Mouse (Mus musculus) midbrain, postnatal 0 days (tissue): ENCODE measurements around the gene Aloxe3. TPM values are rescaled to one million over a fixed set of nuclear protein-coding genes. Genes with fewer than 3 reads are reported as not detected.

Experiments used
- ATAC-seq: fragments of 200-750 bp; cut with Nextera tagmentation; 2 replicates; pipeline ENCODE4 v1.8.0; 2017; ENCODE audit warnings: moderate number of reproducible peaks, mild to moderate bottlenecking, moderate TSS enrichment, moderate library complexity; ENCODE audit not compliant: low FRiP score
- DNase-seq: peaks from one replicate; pipeline ENCODE4 v3.0.0-alpha.2; 2015; ENCODE audit warnings: low spot score
- H3K27ac ChIP-seq: fragments of 300-500 bp; sonication (generic); 2 replicates; pipeline ENCODE4 v1.5.1; 2014; ENCODE audit warnings: low read depth, mild to moderate bottlenecking, low read length, mixed read lengths
- H3K27me3 ChIP-seq: fragments of 300-500 bp; sonication (generic); 2 replicates; pipeline ENCODE4 v1.6.1; 2014; ENCODE audit warnings: low read length, control low read depth, mixed read lengths; ENCODE audit not compliant: insufficient read depth
- H3K36me3 ChIP-seq: fragments of 300-500 bp; sonication (generic); 2 replicates; pipeline ENCODE4 v1.6.1; 2014; ENCODE audit warnings: low read length, control low read depth, mixed read lengths; ENCODE audit not compliant: insufficient read depth
- H3K4me1 ChIP-seq: fragments of 300-500 bp; sonication (generic); 2 replicates; pipeline ENCODE4 v1.6.1; 2014; ENCODE audit warnings: mild to moderate bottlenecking, control low read depth, antibody characterized with exemption, low read length, mixed read lengths; ENCODE audit not compliant: insufficient read depth
- H3K4me2 ChIP-seq: fragments of 300-500 bp; sonication (generic); 2 replicates; pipeline ENCODE4 v1.6.1; 2014; ENCODE audit warnings: low read depth, mild to moderate bottlenecking, low read length, mixed read lengths; ENCODE audit not compliant: poor library complexity, severe bottlenecking
- H3K4me3 ChIP-seq: fragments of 300-500 bp; sonication (generic); 2 replicates; pipeline ENCODE4 v1.5.1; 2014; ENCODE audit warnings: low read depth, mild to moderate bottlenecking, low read length, moderate library complexity
- H3K9ac ChIP-seq: fragments of 300-500 bp; sonication (generic); replicated peaks from 2 replicates; pipeline ENCODE4 v1.6.1; 2014; ENCODE audit warnings: mild to moderate bottlenecking, low read length, moderate library complexity, mixed read lengths; ENCODE audit not compliant: poor library complexity, severe bottlenecking
- H3K9me3 ChIP-seq: fragments of 300-500 bp; sonication (generic); 2 replicates; pipeline ENCODE4 v1.6.1; 2016; ENCODE audit warnings: low read length, control low read depth
- CTCF ChIP-seq: IDR thresholded peaks from 2 replicates; pipeline ENCODE4 v1.5.1; 2016; ENCODE audit warnings: antibody characterized with exemption, mild to moderate bottlenecking
- WGBS: fragments of 180-500 bp; shearing (Covaris S2); extraction: QIAGEN DNeasy Blood & Tissue Kit; methylation state at CpG from one replicate; pipeline ENCODE4 v1.1.7; 2014; 5-methylcytosine and 5-hydroxymethylcytosine counted together
- polyA plus RNA-seq: library from polyadenylated mRNA; unstranded; fragments of >200 nt; fragmentation: Nextera tagmentation; extraction: Ambion mirVana; gene quantifications from 2 replicates; pipeline ENCODE4 v1.2.1, GENCODE M21; 2015
- total RNA-seq: library from RNA; depleted of rRNA; stranded (reverse); fragments of >200 nt; gene quantifications from 2 replicates; pipeline ENCODE4 v1.2.3, GENCODE M21; 2014; rRNA removed

Aloxe3 gene
- total and polyA plus RNA-seq, 2 experiments from 2014 or later, result 16.3 to 17.8 TPM

DNA sequence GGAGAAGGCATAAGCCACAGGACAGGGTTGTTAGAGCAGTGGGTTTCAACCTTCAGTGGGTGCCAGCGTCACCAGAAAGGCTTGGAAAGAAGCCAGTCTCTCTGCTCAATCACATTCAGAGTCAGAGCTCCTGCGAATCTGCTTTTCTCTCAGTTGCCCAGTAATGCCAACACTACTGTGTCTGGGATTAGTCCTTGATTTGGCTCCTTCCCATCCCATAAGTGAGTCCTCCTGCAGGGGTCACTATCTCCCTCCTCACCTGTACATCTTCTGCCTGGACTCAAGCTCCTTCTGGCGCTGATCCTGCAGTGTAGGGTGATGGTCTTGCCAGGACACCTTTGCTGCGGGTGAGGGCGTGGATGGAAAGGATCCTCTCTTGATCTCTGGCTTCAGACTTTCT, 71.1 kb downstream of the Aloxe3 start:
- H3K4me1 ChIP-seq, result peaks cover 5% of the 10 kb centered on the region; the same call in 1 of the 2 replicates
- peak; percentile 67 for TF ChIP-seq CTCF
- H3K27me3 ChIP-seq, result peaks cover 12% of the 10 kb centered on the region; the same call in 1 of the 2 replicates
- ATAC-seq, result no peak
- H3K4me3 ChIP-seq, result peak overlapping the region; percentile 30
- H3K9me3 ChIP-seq, result no peaks in the 10 kb centered on the region
- no peaks in the 10 kb centered on the region for H3K36me3 ChIP-seq
- 12% methylated on average over 5 of the region's 5 CpGs for WGBS
- peak overlapping the region; percentile 61 for H3K4me2 ChIP-seq
- H3K9ac ChIP-seq, result peak overlapping the region; percentile 50; the same call in 1 of the 2 replicates
- DNase-seq, result peak; percentile 47
- H3K27ac ChIP-seq, result no peak overlapping the region

GRCm38 (mm10) chr11:69197194-69197593, 71.5 kb downstream of the Aloxe3 start:
- Histone ChIP-seq H3K9me3 (no peaks in the 10 kb centered on the region), H3K4me2 (peak overlapping the region; percentile 61), H3K36me3 (no peaks in the 10 kb centered on the region), H3K27ac (no peak overlapping the region), H3K4me3 (peak overlapping the region; percentile 30), H3K9ac (peak overlapping the region; percentile 50; the same call in 1 of the 2 replicates), H3K27me3 (peaks cover 12% of the 10 kb centered on the region; the same call in 1 of the 2 replicates), H3K4me1 (peaks cover 5% of the 10 kb centered on the region; the same call in 1 of the 2 replicates)
- 2% methylated on average over 13 of the region's 14 CpGs for WGBS
- TF ChIP-seq CTCF, result no peak
- ATAC-seq (no peak), DNase-seq (no peak)

DNA sequence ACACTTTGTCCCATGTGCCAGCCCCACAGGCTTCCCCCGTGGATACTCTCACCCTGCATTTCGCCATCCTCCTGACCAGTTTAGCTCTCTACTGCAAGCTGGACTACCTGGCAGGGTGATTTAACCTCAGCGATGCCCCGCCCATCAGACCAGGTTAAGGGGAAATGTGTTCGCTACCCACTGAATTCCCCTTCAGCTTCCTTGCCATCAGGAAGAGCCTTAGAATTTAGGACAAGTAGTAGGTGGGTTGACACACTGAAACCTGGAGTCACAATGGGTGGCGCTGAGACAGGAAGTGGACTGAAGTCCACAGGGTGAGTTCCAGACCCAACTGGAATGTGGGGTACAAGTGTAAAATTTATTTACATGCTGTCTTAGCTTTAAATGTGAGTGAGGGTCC, 72.0 kb downstream of the Aloxe3 start, which contains the start of gene Alox8:
Gene Alox8, minus strand, starts transcription at position 101 of the 400 bp plus-strand sequence.
- H3K27ac ChIP-seq, result no peak within 1 kb of the TSS
- H3K36me3 ChIP-seq, result no peaks in the 10 kb centered on the region
- H3K4me3 ChIP-seq, result peak within 1 kb of the TSS; percentile 30
- peaks cover 5% of the 10 kb centered on the region; the same call in 1 of the 2 replicates for H3K4me1 ChIP-seq
- ATAC-seq (no peak), DNase-seq (no peak)
- peaks cover 12% of the 10 kb centered on the region; the same call in 1 of the 2 replicates for H3K27me3 ChIP-seq
- 29% methylated on average over 6 of the region's 6 CpGs for WGBS
- peak within 1 kb of the TSS; percentile 61 for H3K4me2 ChIP-seq
- H3K9ac ChIP-seq, result peak within 1 kb of the TSS; percentile 50; the same call in 1 of the 2 replicates
- no peak for TF ChIP-seq CTCF
- no peaks in the 10 kb centered on the region for H3K9me3 ChIP-seq

Other genes with a start within 250 kb of the Aloxe3 start
- gene Rnf222, start 237.3 kb upstream of the Aloxe3 start, total RNA-seq, result 0.11 TPM in 1 of 2 replicates, not detected in the other
- gene Rnf222, start 237.3 kb upstream of the Aloxe3 start, polyA plus RNA-seq, result not detected in 2 replicates
- 1,124 and 1,179 TPM in 2 replicates for gene Rpl26, start 224.3 kb upstream of the Aloxe3 start, total RNA-seq
- 561 and 573 TPM in 2 replicates for gene Rpl26, start 224.3 kb upstream of the Aloxe3 start, polyA plus RNA-seq
- gene Odf4, start 198.8 kb upstream of the Aloxe3 start, total RNA-seq, result 1.5 and 4.3 TPM in 2 replicates
- gene Odf4, start 198.8 kb upstream of the Aloxe3 start, polyA plus RNA-seq, result 0.52 and 2.2 TPM in 2 replicates
- gene Arhgef15, start 168.4 kb upstream of the Aloxe3 start, total RNA-seq, result 23.3 and 50.8 TPM in 2 replicates
- gene Arhgef15, start 168.4 kb upstream of the Aloxe3 start, polyA plus RNA-seq, result 27.6 and 34.3 TPM in 2 replicates
- 0.93 and 1.4 TPM in 2 replicates for gene Slc25a35, start 157.8 kb upstream of the Aloxe3 start, total RNA-seq
- 1.5 and 2.0 TPM in 2 replicates for gene Slc25a35, start 157.8 kb upstream of the Aloxe3 start, polyA plus RNA-seq
- 12.0 and 25.0 TPM in 2 replicates for gene Rangrf, start 150.7 kb upstream of the Aloxe3 start, total RNA-seq
- gene Rangrf, start 150.7 kb upstream of the Aloxe3 start, polyA plus RNA-seq, result 18.9 and 20.2 TPM in 2 replicates
- gene Pfas, start 117.4 kb upstream of the Aloxe3 start, total RNA-seq, result 28.3 and 28.7 TPM in 2 replicates
- 13.9 and 14.1 TPM in 2 replicates for gene Pfas, start 117.4 kb upstream of the Aloxe3 start, polyA plus RNA-seq
- 60.0 and 67.7 TPM in 2 replicates for gene Ctc1, start 110.0 kb upstream of the Aloxe3 start, total RNA-seq
- gene Ctc1, start 110.0 kb upstream of the Aloxe3 start, polyA plus RNA-seq, result 46.8 and 53.4 TPM in 2 replicates
- 6.9 and 10.5 TPM in 2 replicates for gene Aurkb, start 80.2 kb upstream of the Aloxe3 start, total RNA-seq
- gene Aurkb, start 80.2 kb upstream of the Aloxe3 start, polyA plus RNA-seq, result 6.0 and 6.9 TPM in 2 replicates
- 33.3 and 39.0 TPM in 2 replicates for gene Borcs6, start 66.2 kb upstream of the Aloxe3 start, total RNA-seq
- gene Borcs6, start 66.2 kb upstream of the Aloxe3 start, polyA plus RNA-seq, result 21.1 and 21.3 TPM in 2 replicates
- 42.4 and 61.8 TPM in 2 replicates for gene Tmem107, start 55.1 kb upstream of the Aloxe3 start, total RNA-seq
- 23.8 and 27.8 TPM in 2 replicates for gene Tmem107, start 55.1 kb upstream of the Aloxe3 start, polyA plus RNA-seq
- 144 and 157 TPM in 2 replicates for gene Vamp2, start 37.4 kb upstream of the Aloxe3 start, total RNA-seq
- 591 and 600 TPM in 2 replicates for gene Vamp2, start 37.4 kb upstream of the Aloxe3 start, polyA plus RNA-seq
- gene Per1, start 30.7 kb upstream of the Aloxe3 start, total RNA-seq, result 28.5 and 47.1 TPM in 2 replicates
- gene Per1, start 30.7 kb upstream of the Aloxe3 start, polyA plus RNA-seq, result 11.8 and 15.4 TPM in 2 replicates
- 1.2 and 2.1 TPM in 2 replicates for gene Hes7, start 5.5 kb upstream of the Aloxe3 start, total RNA-seq
- 1.7 and 2.0 TPM in 2 replicates for gene Hes7, start 5.5 kb upstream of the Aloxe3 start, polyA plus RNA-seq
- 1.0 and 1.6 TPM in 2 replicates for gene 9130213A22Rik, start 3.3 kb upstream of the Aloxe3 start, total RNA-seq
- gene 9130213A22Rik, start 3.3 kb upstream of the Aloxe3 start, polyA plus RNA-seq, result 1.2 and 1.4 TPM in 2 replicates
- 1.0 and 1.5 TPM in 2 replicates for gene Alox12b, start 31.1 kb downstream of the Aloxe3 start, total RNA-seq
- gene Alox12b, start 31.1 kb downstream of the Aloxe3 start, polyA plus RNA-seq, result 0.67 and 0.91 TPM in 2 replicates
- gene Alox8, start 71.9 kb downstream of the Aloxe3 start, total RNA-seq, result 3.5 and 4.1 TPM in 2 replicates
- gene Alox8, start 71.9 kb downstream of the Aloxe3 start, polyA plus RNA-seq, result 2.0 and 2.1 TPM in 2 replicates
- 1.3 and 1.4 TPM in 2 replicates for gene Gucy2e, start 111.1 kb downstream of the Aloxe3 start, total RNA-seq
- gene Gucy2e, start 111.1 kb downstream of the Aloxe3 start, polyA plus RNA-seq, result 0.97 and 1.0 TPM in 2 replicates
- gene Cntrob, start 197.9 kb downstream of the Aloxe3 start, total RNA-seq, result 15.3 and 16.2 TPM in 2 replicates
- 10.2 and 13.6 TPM in 2 replicates for gene Cntrob, start 197.9 kb downstream of the Aloxe3 start, polyA plus RNA-seq
- 128 and 205 TPM in 2 replicates for gene Trappc1, start 198.1 kb downstream of the Aloxe3 start, total RNA-seq
- gene Trappc1, start 198.1 kb downstream of the Aloxe3 start, polyA plus RNA-seq, result 161 and 177 TPM in 2 replicates
- gene Kcnab3, start 200.4 kb downstream of the Aloxe3 start, total RNA-seq, result 3.2 and 7.6 TPM in 2 replicates
- gene Kcnab3, start 200.4 kb downstream of the Aloxe3 start, polyA plus RNA-seq, result 5.4 and 5.6 TPM in 2 replicates
- 245 and 310 TPM in 2 replicates for gene Rnf227, start 214.6 kb downstream of the Aloxe3 start, total RNA-seq
- 382 and 383 TPM in 2 replicates for gene Rnf227, start 214.6 kb downstream of the Aloxe3 start, polyA plus RNA-seq
- 284 and 298 TPM in 2 replicates for gene Chd3, start 243.5 kb downstream of the Aloxe3 start, total RNA-seq
- gene Chd3, start 243.5 kb downstream of the Aloxe3 start, polyA plus RNA-seq, result 51.6 and 58.9 TPM in 2 replicates